Mouse (Mus musculus) left cerebral cortex, postnatal 25 days (tissue): ENCODE results near the gene Syap1. TPM values are rescaled to one million over a fixed set of nuclear protein-coding genes. Genes with fewer than 3 reads are reported as not detected.
A peak's percentile ranks its signal among the peaks of the same experiment; 100 is the strongest.
"Not testable (repeated sequence)": the region's sequence is repeated elsewhere in the genome, so short reads cannot be mapped to it uniquely, and the experiment has no call there.

Experiments used
- DNase-seq, 2 experiments: peaks; one replicate each; pipeline ENCODE4 v3.0.0; 2022; ENCODE audit warnings: low spot score in 2 of 2, mixed read lengths in 1 of 2
- intact Hi-C: fragments of 180-260 bp; cut with DNase I; formaldehyde crosslinking; loops from one replicate; pipeline ENCODE4 v1.15.1; 2025
- total RNA-seq, 2 experiments: library from RNA; stranded (reverse); gene quantifications; 2 replicates each; pipeline ENCODE4 v1.2.3; 2021

Syap1 gene
- total RNA-seq: 10 to 100 TPM; 28.1 to 28.7 TPM

GRCm38 (mm10) chrX:162887931-162888511 lies at the start of gene Syap1:
Syap1 (minus strand) TSS chrX:162888447.
- intact Hi-C loops: no loop called here
- DNase-seq: peak; percentile 77 to 78

- no peak for DNase-seq
- intact Hi-C loops: no loop called here
Measured at GRCm38 (mm10) chrX:162931467-162931866, 43.2 kb upstream of the Syap1 start.

- intact Hi-C loops: no loop called here
- DNase-seq: no peak
Measured at GRCm38 (mm10) chrX:162921487-162922125, 33.4 kb upstream of the Syap1 start.

GRCm38 (mm10) chrX:162915697-162916096 lies 27.4 kb upstream of the Syap1 start:
- intact Hi-C loops: no loop called here
- peak; percentile 18 to 60 for DNase-seq

- peak in 1 of 2 experiments; percentile 57 for DNase-seq
- intact Hi-C loops: no loop called here
Measured at GRCm38 (mm10) chrX:162913651-162914050, 25.4 kb upstream of the Syap1 start.

- intact Hi-C loops: no loop called here
- no peak for DNase-seq
Measured at GRCm38 (mm10) chrX:162907554-162907953, 19.3 kb upstream of the Syap1 start.

- peak; percentile 55 to 65 for DNase-seq
- intact Hi-C loops: no loop called here
Measured at GRCm38 (mm10) chrX:162902040-162902734, 13.9 kb upstream of the Syap1 start.

GRCm38 (mm10) chrX:162901371-162902039 lies 13.3 kb upstream of the Syap1 start:
- intact Hi-C loops: no loop called here

GRCm38 (mm10) chrX:162900938-162901337 lies 12.7 kb upstream of the Syap1 start, which contains the start of gene Ctps2:
Ctps2 (plus strand) TSS chrX:162901238.
- intact Hi-C loops: no loop called here
- DNase-seq: no peak

More at GRCm38 (mm10) chrX:162901371-162902039, 13.3 kb upstream of the Syap1 start:
- DNase-seq: peak; percentile 17 to 29

GRCm38 (mm10) chrX:162888575-162889223 lies 452 bp upstream of the Syap1 start:
- DNase-seq, intact Hi-C loops: not testable (repeated sequence)

- no peak for DNase-seq
- intact Hi-C loops: no loop called here
Measured at GRCm38 (mm10) chrX:162878236-162878635, 10.0 kb downstream of the Syap1 start.

- no peak for DNase-seq
- intact Hi-C loops: no loop called here
Measured at GRCm38 (mm10) chrX:162873761-162874160, 14.5 kb downstream of the Syap1 start.

GRCm38 (mm10) chrX:162871734-162872517 lies 16.3 kb downstream of the Syap1 start:
- peak in 1 of 2 experiments; percentile 4 for DNase-seq
- intact Hi-C loops: no loop called here

- no peak for DNase-seq
- intact Hi-C loops: no loop called here
Measured at GRCm38 (mm10) chrX:162868294-162868965, 19.8 kb downstream of the Syap1 start.

- intact Hi-C loops: no loop called here
- DNase-seq: peak in 1 of 2 experiments; percentile 5
Measured at GRCm38 (mm10) chrX:162848682-162849081, 39.6 kb downstream of the Syap1 start.

GRCm38 (mm10) chrX:162845531-162845930 lies 42.7 kb downstream of the Syap1 start:
- no peak for DNase-seq
- intact Hi-C loops: no loop called here

- no peak for DNase-seq
- intact Hi-C loops: no loop called here
Measured at GRCm38 (mm10) chrX:162844447-162845100, 43.7 kb downstream of the Syap1 start.

- no peak for DNase-seq
- intact Hi-C loops: no loop called here
Measured at GRCm38 (mm10) chrX:162832101-162832500, 56.1 kb downstream of the Syap1 start.
